Mouse (Mus musculus) kidney, embryonic 15.5 days (tissue): Measurements from ENCODE around the gene Adam1b. TPM values are rescaled to one million over a fixed set of nuclear protein-coding genes. Genes with fewer than 3 reads are reported as not detected.

Experiments used
- ATAC-seq: fragments of 200-750 bp; cut with Nextera tagmentation; replicated peaks from 2 replicates; pipeline ENCODE4 v1.8.0; 2017; ENCODE audit warnings: moderate TSS enrichment; ENCODE audit not compliant: low FRiP score
- H3K27ac ChIP-seq: fragments of 300-500 bp; sonication (generic); 2 replicates; pipeline ENCODE4 v1.5.1; 2015; ENCODE audit warnings: mild to moderate bottlenecking, inconsistent platforms
- H3K27me3 ChIP-seq: fragments of 300-500 bp; sonication (generic); 2 replicates; pipeline ENCODE4 v1.6.1; 2015; ENCODE audit warnings: inconsistent platforms
- H3K36me3 ChIP-seq: fragments of 300-500 bp; sonication (generic); 2 replicates; pipeline ENCODE4 v1.6.1; 2015; ENCODE audit warnings: inconsistent platforms
- H3K4me1 ChIP-seq: fragments of 300-500 bp; sonication (generic); 2 replicates; pipeline ENCODE4 v1.6.1; 2015; ENCODE audit warnings: inconsistent platforms
- H3K4me2 ChIP-seq: fragments of 300-500 bp; sonication (generic); 2 replicates; pipeline ENCODE4 v1.6.1; 2015; ENCODE audit warnings: moderate library complexity, mild to moderate bottlenecking, inconsistent platforms
- H3K4me3 ChIP-seq: fragments of 300-500 bp; sonication (generic); replicated peaks from 2 replicates; pipeline ENCODE4 v1.5.1; 2015; ENCODE audit warnings: mild to moderate bottlenecking, inconsistent platforms
- H3K9ac ChIP-seq: fragments of 300-500 bp; sonication (generic); 2 replicates; pipeline ENCODE4 v1.6.1; 2015; ENCODE audit warnings: mild to moderate bottlenecking, inconsistent platforms
- H3K9me3 ChIP-seq: fragments of 300-500 bp; sonication (generic); replicated peaks from 2 replicates; pipeline ENCODE4 v1.6.1; 2016; ENCODE audit warnings: inconsistent platforms
- WGBS: fragments of 180-500 bp; shearing (Covaris S2); methylation state at CpG from one replicate; pipeline ENCODE4 v1.1.7; 2015; ENCODE audit warnings: mixed read lengths; 5-methylcytosine and 5-hydroxymethylcytosine counted together
- polyA plus RNA-seq: library from polyadenylated mRNA; unstranded; fragments of >200 nt; fragmentation: Nextera tagmentation; extraction: Ambion mirVana; gene quantifications from 2 replicates; pipeline ENCODE4 v1.2.1, GENCODE M21; 2015

The Adam1b gene
- polyA plus RNA-seq, 1 experiment from 2014 or later = 0.22 TPM

DNA sequence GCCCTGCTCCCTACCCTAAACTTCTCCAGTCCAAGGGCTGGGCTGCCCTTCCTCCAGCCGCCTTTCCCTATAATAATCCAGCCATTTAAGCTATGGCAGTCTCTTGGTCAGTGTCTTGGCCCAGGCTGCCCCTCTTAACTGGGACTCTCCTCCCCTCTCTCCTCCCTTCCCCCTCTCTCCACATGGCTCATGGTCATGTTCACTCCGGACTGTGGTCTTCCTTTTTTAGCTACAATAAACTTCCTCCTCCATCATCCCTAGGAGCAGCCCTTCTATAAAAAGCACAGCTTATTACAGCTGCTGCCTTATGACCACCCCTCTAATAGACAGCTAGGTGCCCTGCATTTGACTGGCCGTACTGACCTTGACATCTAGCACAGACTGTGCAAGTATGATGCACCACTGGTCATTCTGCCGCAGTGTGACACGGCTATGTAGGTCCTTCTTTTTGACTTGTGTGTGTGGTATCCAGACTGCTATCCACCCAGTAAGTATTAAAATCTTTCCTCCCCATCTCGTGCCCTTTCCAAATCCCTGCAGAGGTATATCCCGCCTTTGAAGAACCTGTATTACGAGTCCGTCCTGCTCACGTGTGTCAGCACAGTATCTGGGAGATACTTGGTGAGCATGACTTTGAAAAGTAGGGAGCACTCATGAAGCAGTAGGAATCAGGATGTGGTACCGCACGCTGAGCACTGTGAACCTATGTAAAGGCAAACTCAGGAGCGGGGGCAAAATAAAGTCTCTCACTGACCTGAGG, 49.3 kb downstream of the Adam1b start:
- ATAC-seq = no peak
- Histone ChIP-seq H3K4me2 (peak overlapping the region; percentile 74), H3K9ac (peak overlapping the region; percentile 82; the same call in 1 of the 2 replicates), H3K36me3 (peaks cover 11% of the 10 kb centered on the region), H3K9me3 (no peaks in the 10 kb centered on the region), H3K4me3 (no peak overlapping the region), H3K27me3 (no peaks in the 10 kb centered on the region), H3K4me1 (peaks cover 40% of the 10 kb centered on the region), H3K27ac (peak overlapping the region; percentile 95; the same call in 1 of the 2 replicates)
- 82% methylated on average over 13 of the region's 13 CpGs for WGBS

- peak; percentile 4; the same call in 1 of the 2 replicates for ATAC-seq
- Histone ChIP-seq H3K27ac (peak overlapping the region; percentile 95), H3K27me3 (no peaks in the 10 kb centered on the region), H3K4me2 (peak overlapping the region; percentile 74), H3K36me3 (peaks cover 21% of the 10 kb centered on the region), H3K9ac (peak overlapping the region; percentile 82), H3K9me3 (no peaks in the 10 kb centered on the region), H3K4me3 (peak overlapping the region; percentile 97), H3K4me1 (peaks cover 40% of the 10 kb centered on the region)
- 6% methylated on average over 9 of the region's 9 CpGs for WGBS
These were observed 50.3 kb downstream of the Adam1b start for GRCm38 (mm10) chr5:121452906-121453305.

DNA sequence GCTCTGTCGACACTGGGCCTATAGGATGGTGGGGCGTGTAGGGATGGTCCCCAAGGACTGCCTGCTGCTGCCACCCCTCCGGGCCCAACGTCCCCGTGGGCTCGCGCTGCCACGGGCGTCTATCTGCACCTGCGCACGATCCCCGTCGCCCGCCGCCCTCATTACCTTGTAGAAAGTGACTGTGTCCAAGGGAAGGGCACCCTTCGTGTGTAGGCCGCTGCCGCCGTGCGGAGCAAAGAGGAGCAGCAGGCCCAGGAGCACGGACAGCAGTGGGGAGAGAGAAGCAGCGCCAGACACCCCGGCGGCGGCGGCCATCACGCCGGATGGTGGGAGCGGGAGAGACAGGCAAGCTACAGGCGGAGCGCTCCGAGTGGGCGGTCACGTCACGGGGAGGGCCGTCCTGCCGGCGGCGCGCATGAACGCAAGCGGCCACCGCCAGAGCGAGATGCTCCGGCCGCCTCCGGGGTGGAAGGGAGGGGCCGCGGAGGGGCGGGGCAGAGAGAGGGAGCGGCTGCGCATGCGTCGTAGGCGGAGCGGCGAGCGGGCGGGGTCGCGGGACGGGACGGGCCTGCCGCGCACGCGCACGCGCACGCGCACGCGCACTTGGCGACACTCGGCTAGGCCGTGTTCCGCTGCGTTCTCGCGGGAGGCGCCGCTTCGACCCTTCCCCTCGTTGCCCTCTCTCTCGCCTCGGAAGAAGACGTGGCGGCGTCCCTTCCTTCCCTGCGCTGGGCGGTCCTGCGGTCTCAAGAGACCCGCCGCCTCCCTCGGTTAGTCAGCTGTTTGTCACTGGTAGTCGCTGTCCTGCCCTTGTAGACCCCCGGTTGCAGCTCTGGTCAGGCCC, 51.0 kb downstream of the Adam1b start, which contains the start of gene Erp29:
Erp29 (minus strand) TSS at position 481 of the 844 bp plus-strand sequence.
- H3K27me3 ChIP-seq = no peaks in the 10 kb centered on the region
- ATAC-seq = peak; percentile 93
- WGBS = under 1% methylated on average over 92 of the region's 97 CpGs
- peak within 1 kb of the TSS; percentile 97 for H3K4me3 ChIP-seq
- H3K27ac ChIP-seq = peak within 1 kb of the TSS; percentile 95
- H3K9me3 ChIP-seq = no peaks in the 10 kb centered on the region
- peaks cover 40% of the 10 kb centered on the region for H3K4me1 ChIP-seq
- peak within 1 kb of the TSS; percentile 74 for H3K4me2 ChIP-seq
- H3K36me3 ChIP-seq = peaks cover 28% of the 10 kb centered on the region
- H3K9ac ChIP-seq = peak within 1 kb of the TSS; percentile 91

GRCm38 (mm10) chr5:121451644-121452025, 51.6 kb downstream of the Adam1b start, which contains the start of gene Tmem116:
Gene Tmem116 (plus strand): TSS chr5:121451893.
- WGBS = 0% methylated on average over 17 of the region's 17 CpGs
- no peaks in the 10 kb centered on the region for H3K27me3 ChIP-seq
- H3K9ac ChIP-seq = peak within 1 kb of the TSS; percentile 91
- peaks cover 34% of the 10 kb centered on the region for H3K36me3 ChIP-seq
- peaks cover 40% of the 10 kb centered on the region for H3K4me1 ChIP-seq
- peak within 1 kb of the TSS; percentile 97 for H3K4me3 ChIP-seq
- no peak for ATAC-seq
- H3K9me3 ChIP-seq = no peaks in the 10 kb centered on the region
- H3K27ac ChIP-seq = peak within 1 kb of the TSS; percentile 95
- H3K4me2 ChIP-seq = peak within 1 kb of the TSS; percentile 74

DNA sequence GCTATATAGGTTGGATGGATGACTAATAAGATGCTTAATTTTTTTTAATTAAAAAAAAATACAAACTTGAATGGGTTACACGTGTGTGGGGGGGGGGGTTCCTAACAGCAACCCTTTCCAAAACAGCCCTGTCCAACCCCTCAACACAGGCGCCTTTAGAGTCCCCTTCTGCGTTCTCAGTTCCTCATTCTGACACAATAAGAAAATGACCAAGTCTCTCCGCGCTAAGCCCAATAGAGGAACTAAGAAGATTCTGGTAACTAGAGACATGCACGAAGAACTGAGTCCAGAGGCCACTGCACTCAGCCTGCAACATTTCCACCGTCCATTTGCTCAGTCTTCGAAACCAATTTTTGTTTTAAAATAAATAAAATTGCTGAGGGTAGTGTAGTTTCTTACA, 52.0 kb downstream of the Adam1b start:
- no peak for ATAC-seq
- 24% methylated on average over 8 of the region's 8 CpGs for WGBS
- Histone ChIP-seq H3K36me3 (peaks cover 38% of the 10 kb centered on the region), H3K27ac (peak overlapping the region; percentile 93), H3K9ac (peak overlapping the region; percentile 91), H3K4me3 (peak overlapping the region; percentile 97), H3K9me3 (no peaks in the 10 kb centered on the region), H3K4me2 (peak overlapping the region; percentile 74), H3K27me3 (no peaks in the 10 kb centered on the region), H3K4me1 (peaks cover 40% of the 10 kb centered on the region)

- ATAC-seq = no peak
- Histone ChIP-seq H3K27me3 (no peaks in the 10 kb centered on the region), H3K27ac (0 out of 2 replicates have a peak overlapping the region, but pooled peaks have one; percentile 14), H3K9me3 (no peaks in the 10 kb centered on the region), H3K9ac (no peak overlapping the region), H3K4me3 (peak overlapping the region; percentile 97; the same call in 1 of the 2 replicates), H3K4me1 (peaks cover 40% of the 10 kb centered on the region), H3K36me3 (peaks cover 46% of the 10 kb centered on the region), H3K4me2 (peak overlapping the region; percentile 74)
- WGBS = 68% methylated on average over 9 of the region's 9 CpGs
These were observed 52.8 kb downstream of the Adam1b start for GRCm38 (mm10) chr5:121450476-121450875.

Other genes with a start within 250 kb of the Adam1b start
- 51.2 and 55.6 TPM in 2 replicates for gene Trafd1, start 117.8 kb downstream of the Adam1b start, polyA plus RNA-seq
- 43.7 and 44.5 TPM in 2 replicates for gene Naa25, start 105.5 kb downstream of the Adam1b start, polyA plus RNA-seq
- gene Tmem116, start 51.5 kb downstream of the Adam1b start, polyA plus RNA-seq = 6.7 and 8.5 TPM in 2 replicates
- 165 and 174 TPM in 2 replicates for gene Erp29, start 50.9 kb downstream of the Adam1b start, polyA plus RNA-seq
- gene Adam1a, start 42.0 kb upstream of the Adam1b start, polyA plus RNA-seq = 1.4 and 1.9 TPM in 2 replicates
- gene Gm42878, start 42.0 kb upstream of the Adam1b start, polyA plus RNA-seq = not detected in 2 replicates
- gene Mapkapk5, start 42.5 kb upstream of the Adam1b start, polyA plus RNA-seq = 42.8 and 48.0 TPM in 2 replicates
- 197 and 222 TPM in 2 replicates for gene Aldh2, start 90.4 kb upstream of the Adam1b start, polyA plus RNA-seq
- 2.8 and 3.0 TPM in 2 replicates for gene Acad12, start 115.5 kb upstream of the Adam1b start, polyA plus RNA-seq
- gene Acad10, start 157.1 kb upstream of the Adam1b start, polyA plus RNA-seq = 3.1 and 3.6 TPM in 2 replicates
- gene Brap, start 157.1 kb upstream of the Adam1b start, polyA plus RNA-seq = 35.0 and 36.1 TPM in 2 replicates
- gene Atxn2, start 207.9 kb upstream of the Adam1b start, polyA plus RNA-seq = 50.1 and 54.9 TPM in 2 replicates